Mouse (Mus musculus): ENCODE data around the gene Ly6g5c.
A peak's percentile ranks its signal among the peaks of the same experiment; 100 is the strongest.
"Not testable (repeated sequence)": the region's sequence is repeated elsewhere in the genome, so short reads cannot be mapped to it uniquely, and the experiment has no call there.

The Ly6g5c gene

GRCm38 (mm10) chr17:35115046-35116019, 7.3 kb downstream of the Ly6g5c start, which contains the start of gene Ly6g5b:
Gene Ly6g5b (minus strand): TSS chr17:35115428.
- no peak for DNase-seq (ENCODE audit: low spot score)

GRCm38 (mm10) chr17:35120745-35121142, 12.7 kb downstream of the Ly6g5c start:
- no peak for DNase-seq (ENCODE audit: low spot score)

- peak; percentile 97 for DNase-seq (ENCODE audit: low spot score)
Observed at GRCm38 (mm10) chr17:35121143-35121799, 13.2 kb downstream of the Ly6g5c start, which contains the start of gene Gpank1. Gene Gpank1 (plus strand): TSS chr17:35121455.

GRCm38 (mm10) chr17:35121871-35122303, 13.8 kb downstream of the Ly6g5c start, which contains the start of gene Csnk2b:
Gene Csnk2b (minus strand): TSS chr17:35122053.
- no peak for DNase-seq (ENCODE audit: low spot score)

GRCm38 (mm10) chr17:35123287-35123686, 15.2 kb downstream of the Ly6g5c start:
- DNase-seq (ENCODE audit: low spot score) = not testable (repeated sequence)

GRCm38 (mm10) chr17:35124261-35124896, 16.3 kb downstream of the Ly6g5c start:
- DNase-seq (ENCODE audit: low spot score) = not testable (repeated sequence)

GRCm38 (mm10) chr17:35125081-35125480, 17.0 kb downstream of the Ly6g5c start:
- DNase-seq (ENCODE audit: low spot score) = no peak

GRCm38 (mm10) chr17:35125578-35125977, 17.5 kb downstream of the Ly6g5c start:
- DNase-seq (ENCODE audit: low spot score) = no peak

- DNase-seq (ENCODE audit: low spot score) = peak; percentile 81
Observed at GRCm38 (mm10) chr17:35126206-35126611, 18.1 kb downstream of the Ly6g5c start, which contains the start of gene D17H6S53E. Gene D17H6S53E (plus strand): TSS chr17:35126373.

GRCm38 (mm10) chr17:35127017-35127416, 18.9 kb downstream of the Ly6g5c start:
- DNase-seq (ENCODE audit: low spot score) = no peak

GRCm38 (mm10) chr17:35128996-35129395, 20.9 kb downstream of the Ly6g5c start:
- DNase-seq (ENCODE audit: low spot score) = no peak

GRCm38 (mm10) chr17:35131038-35131437, 23.0 kb downstream of the Ly6g5c start:
- no peak for DNase-seq (ENCODE audit: low spot score)

- DNase-seq (ENCODE audit: low spot score) = no peak
Observed at GRCm38 (mm10) chr17:35131500-35132173, 23.6 kb downstream of the Ly6g5c start, which contains the start of gene Apom. Gene Apom (minus strand): TSS chr17:35132050.

- no peak for DNase-seq (ENCODE audit: low spot score)
Observed at GRCm38 (mm10) chr17:35132174-35132560, 24.1 kb downstream of the Ly6g5c start.

GRCm38 (mm10) chr17:35133517-35133916, 25.4 kb downstream of the Ly6g5c start:
- DNase-seq (ENCODE audit: low spot score) = peak; percentile 3

- peak; percentile 93 for DNase-seq (ENCODE audit: low spot score)
Observed at GRCm38 (mm10) chr17:35134801-35135590, 26.9 kb downstream of the Ly6g5c start, which contains the start of gene Bag6. Gene Bag6 (plus strand): TSS chr17:35135178.

- DNase-seq (ENCODE audit: low spot score) = no peak
Observed at GRCm38 (mm10) chr17:35135591-35136320, 27.7 kb downstream of the Ly6g5c start.

- DNase-seq (ENCODE audit: low spot score) = no peak
Observed at GRCm38 (mm10) chr17:35139269-35139668, 31.2 kb downstream of the Ly6g5c start.

- peak; percentile 7 for DNase-seq (ENCODE audit: low spot score)
Observed at GRCm38 (mm10) chr17:35140490-35140996, 32.5 kb downstream of the Ly6g5c start.

- DNase-seq (ENCODE audit: low spot score) = peak; percentile 67
Observed at GRCm38 (mm10) chr17:35141971-35142370, 33.9 kb downstream of the Ly6g5c start.
